Mouse (Mus musculus) left cerebral cortex, adult 8-10 months (tissue): ENCODE measurements around the gene Usp22. TPM values are rescaled to one million over a fixed set of nuclear protein-coding genes. Genes with fewer than 3 reads are reported as not detected.
"Not testable (repeated sequence)": the region's sequence is repeated elsewhere in the genome, so short reads cannot be mapped to it uniquely, and the experiment has no call there.

ENCODE experiments used
- DNase-seq, 2 experiments: peaks; one replicate each; pipeline ENCODE4 v3.0.0; 2022; ENCODE audit warnings: low spot score in 2 of 2
- total RNA-seq, 4 experiments: library from RNA; stranded (reverse); gene quantifications; 2 replicates each; pipeline ENCODE4 v1.2.4; 2022

Gene Usp22
- total RNA-seq, 4 experiments from 2014 or later: 202 to 230 (median 218) TPM

GRCm38 (mm10) chr11:61143564-61144469, 31.0 kb downstream of the Usp22 start:
- DNase-seq: no peak

DNA sequence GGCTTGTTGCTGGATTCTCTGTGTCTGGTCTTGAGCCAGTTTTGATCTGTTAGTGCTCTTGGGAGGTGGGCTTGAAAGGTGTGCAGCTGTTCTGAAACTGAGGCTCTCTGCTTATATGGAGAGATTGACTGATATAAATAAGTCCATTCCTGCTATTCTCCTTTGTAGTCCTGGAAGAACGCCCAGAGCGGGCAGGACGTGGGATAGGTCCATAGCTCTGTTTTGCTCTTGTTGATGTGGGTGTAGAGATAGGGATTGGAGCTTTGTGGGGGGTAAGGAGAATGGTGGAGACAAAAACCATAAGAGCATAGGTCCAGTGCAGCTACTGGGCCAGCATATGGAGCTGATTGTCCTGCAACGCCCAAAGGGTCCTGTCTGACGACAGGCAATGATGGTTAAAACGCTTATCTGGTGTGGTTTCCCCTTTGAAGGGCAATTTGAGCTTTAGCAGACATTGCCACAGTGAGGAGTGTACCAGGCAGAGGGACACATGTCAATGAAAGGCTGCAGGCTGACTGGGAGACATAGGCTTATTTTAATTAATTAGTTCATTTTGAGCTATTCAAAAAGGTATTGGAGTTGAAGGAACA, 31.8 kb downstream of the Usp22 start:
- no peak for DNase-seq

DNA sequence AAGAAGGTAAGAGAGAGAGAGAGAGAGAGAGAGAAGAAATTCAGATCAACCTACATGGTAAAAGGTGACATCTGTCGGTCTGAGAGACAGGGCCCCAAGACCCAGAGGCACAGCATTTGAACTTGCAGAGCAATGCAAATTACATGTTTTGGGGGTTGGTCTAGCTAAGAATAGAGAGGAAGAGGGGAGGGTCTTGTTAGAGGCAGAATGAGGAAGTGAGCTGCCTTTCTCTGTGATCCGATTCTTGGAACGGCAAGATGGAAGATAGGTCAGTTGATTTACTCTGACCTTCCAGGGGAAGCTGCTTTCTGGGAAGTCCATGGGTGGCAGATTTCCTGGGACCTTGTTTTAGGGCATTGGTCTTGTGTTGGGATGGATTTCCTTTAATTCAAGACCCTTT, 32.6 kb downstream of the Usp22 start:
- no peak for DNase-seq

GRCm38 (mm10) chr11:61141693-61142092, 33.2 kb downstream of the Usp22 start:
- no peak for DNase-seq

DNA sequence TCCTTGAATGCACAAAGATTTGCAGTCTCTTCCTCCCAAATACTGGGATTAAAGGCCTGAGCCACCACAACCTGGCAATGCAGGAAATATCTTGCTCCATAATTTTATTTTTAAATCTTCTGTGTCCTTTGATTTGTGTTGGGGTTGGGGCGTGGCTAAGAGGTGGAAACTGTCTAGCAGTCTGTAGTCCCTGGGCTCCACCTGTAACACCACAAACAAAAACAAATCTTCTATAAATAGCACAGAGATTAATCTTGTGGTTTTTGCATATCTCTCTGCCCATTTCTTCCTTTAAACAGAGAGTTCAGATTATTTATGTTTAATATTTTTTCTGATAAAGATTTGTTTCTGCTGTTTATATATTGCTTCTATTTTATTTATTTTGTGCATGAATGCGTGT, 41.9 kb downstream of the Usp22 start:
- DNase-seq: no peak

- not testable (repeated sequence) for DNase-seq
Measured at GRCm38 (mm10) chr11:61130646-61131045, 44.2 kb downstream of the Usp22 start.

GRCm38 (mm10) chr11:61129305-61129704, 45.5 kb downstream of the Usp22 start:
- DNase-seq: no peak

- no peak for DNase-seq
Measured at GRCm38 (mm10) chr11:61127421-61128055, 47.3 kb downstream of the Usp22 start.

GRCm38 (mm10) chr11:61126606-61127355, 48.1 kb downstream of the Usp22 start, which contains the start of gene Tnfrsf13b:
Gene Tnfrsf13b, plus strand, starts transcription at chr11:61126755.
- DNase-seq: no peak

DNA sequence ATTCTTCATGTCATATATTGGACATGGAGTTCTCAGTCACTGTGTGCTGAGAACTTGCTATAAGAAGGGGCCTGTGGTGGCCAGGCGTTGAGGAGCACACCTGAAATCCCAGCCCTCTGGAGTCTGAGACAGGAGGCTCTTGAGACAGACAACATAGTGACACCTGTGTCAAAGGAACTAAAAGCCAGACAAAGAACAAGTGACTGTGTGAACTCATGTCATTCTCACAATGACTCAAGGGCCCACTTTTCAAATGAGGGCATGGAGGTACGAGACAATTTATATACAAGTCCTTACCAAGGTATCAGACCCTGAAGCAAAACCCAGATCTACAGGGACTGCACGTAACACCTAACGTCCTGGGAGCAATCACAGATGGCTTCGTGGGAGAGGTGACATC, 48.9 kb downstream of the Usp22 start:
- no peak for DNase-seq

DNA sequence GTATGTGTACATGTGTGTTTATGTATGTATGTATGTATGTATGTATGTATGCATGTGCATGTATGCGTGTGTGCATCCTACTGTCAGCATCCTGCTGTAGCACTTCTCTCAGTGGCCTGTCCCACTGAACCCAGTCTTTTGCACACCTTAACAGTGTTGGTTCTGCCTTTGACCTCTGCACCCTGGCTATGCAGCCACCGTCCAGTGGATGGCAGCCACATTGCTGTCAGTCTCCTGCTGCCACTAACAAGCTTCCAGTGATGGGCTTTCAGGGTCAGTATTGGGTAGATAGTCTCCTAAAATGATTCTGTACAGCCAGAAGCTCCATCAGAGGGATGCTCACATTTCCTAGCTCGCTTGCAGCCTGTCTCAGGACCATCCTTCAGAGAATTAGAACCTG, 51.0 kb downstream of the Usp22 start:
- no peak for DNase-seq

DNA sequence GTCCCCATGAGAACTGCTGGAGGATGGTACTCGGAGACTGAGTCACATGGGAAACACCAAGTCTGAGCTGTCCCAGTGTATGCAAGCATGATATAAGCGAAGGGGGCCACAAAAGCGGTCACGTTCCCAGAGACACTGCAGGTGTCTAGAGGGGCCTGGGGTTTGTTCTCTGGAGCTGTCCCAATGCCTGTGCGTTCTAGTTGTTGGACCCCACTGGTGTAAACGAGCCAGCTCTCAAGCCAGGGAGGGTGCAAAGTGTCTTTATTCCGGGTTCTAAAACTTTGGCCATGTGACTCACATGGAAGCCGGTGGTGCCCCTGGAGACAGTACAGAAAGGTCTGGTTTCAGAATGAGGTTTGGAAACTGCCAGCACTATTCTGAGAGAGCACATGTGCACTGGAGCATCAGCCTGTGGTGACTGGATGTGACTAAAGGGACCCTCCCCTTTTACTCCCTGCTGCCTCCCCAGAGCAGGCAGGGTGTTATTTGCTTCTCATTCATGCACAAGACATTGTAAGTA, 52.0 kb downstream of the Usp22 start:
- DNase-seq: no peak

- no peak for DNase-seq
Measured at GRCm38 (mm10) chr11:61122283-61122768, 52.5 kb downstream of the Usp22 start.

- no peak for DNase-seq
Measured at GRCm38 (mm10) chr11:61119996-61120583, 54.8 kb downstream of the Usp22 start.

- no peak for DNase-seq
Measured at GRCm38 (mm10) chr11:61116226-61116625, 58.6 kb downstream of the Usp22 start.

- DNase-seq: no peak
Measured at GRCm38 (mm10) chr11:61112323-61112995, 62.4 kb downstream of the Usp22 start.

- no peak for DNase-seq
Measured at GRCm38 (mm10) chr11:61111472-61111871, 63.4 kb downstream of the Usp22 start.

DNA sequence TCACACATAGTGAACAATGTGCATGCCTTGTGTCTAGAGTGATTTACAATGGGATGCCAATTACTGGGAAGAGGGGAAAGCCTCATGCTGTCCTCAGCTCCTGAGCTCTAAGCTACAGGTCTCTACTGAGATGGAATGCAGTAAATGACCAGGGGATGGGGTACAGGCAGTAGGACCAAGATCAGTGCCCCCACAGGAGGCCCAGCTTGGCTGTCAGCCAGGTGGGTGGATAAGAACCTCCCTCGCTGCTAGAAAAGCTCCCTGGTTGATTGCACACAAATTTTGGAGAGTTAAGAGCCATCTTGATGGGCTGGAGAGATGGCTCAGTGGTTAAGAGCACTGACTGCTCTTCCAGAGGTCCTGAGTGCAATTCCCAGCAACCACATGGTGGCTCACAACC, 63.9 kb downstream of the Usp22 start:
- DNase-seq: no peak

DNA sequence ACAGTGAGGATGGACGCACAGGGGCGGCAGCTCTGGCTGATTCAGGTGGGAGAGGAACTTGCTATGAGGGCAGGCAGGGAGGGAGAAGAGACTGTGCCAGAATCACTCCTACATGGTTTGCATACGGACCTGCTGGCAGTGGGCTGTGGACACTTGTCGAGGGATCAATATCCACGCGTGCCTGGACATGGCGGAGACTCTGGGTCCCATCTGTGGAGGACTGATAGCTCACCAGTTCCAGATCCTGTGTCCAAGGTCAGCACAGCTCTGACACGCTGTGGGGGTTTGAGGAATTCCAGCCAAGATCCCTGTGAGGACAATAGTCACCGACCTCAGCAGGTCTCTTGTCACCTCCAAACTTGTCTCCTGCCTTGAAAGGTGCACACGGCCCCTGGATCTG, 64.7 kb downstream of the Usp22 start:
- no peak for DNase-seq

GRCm38 (mm10) chr11:61109707-61110106, 65.1 kb downstream of the Usp22 start:
- DNase-seq: no peak
